Mouse (Mus musculus): ENCODE results near the gene Mthfsl.
"Not testable (repeated sequence)": the region's sequence is repeated elsewhere in the genome, so short reads cannot be mapped to it uniquely, and the experiment has no call there.

DNA sequence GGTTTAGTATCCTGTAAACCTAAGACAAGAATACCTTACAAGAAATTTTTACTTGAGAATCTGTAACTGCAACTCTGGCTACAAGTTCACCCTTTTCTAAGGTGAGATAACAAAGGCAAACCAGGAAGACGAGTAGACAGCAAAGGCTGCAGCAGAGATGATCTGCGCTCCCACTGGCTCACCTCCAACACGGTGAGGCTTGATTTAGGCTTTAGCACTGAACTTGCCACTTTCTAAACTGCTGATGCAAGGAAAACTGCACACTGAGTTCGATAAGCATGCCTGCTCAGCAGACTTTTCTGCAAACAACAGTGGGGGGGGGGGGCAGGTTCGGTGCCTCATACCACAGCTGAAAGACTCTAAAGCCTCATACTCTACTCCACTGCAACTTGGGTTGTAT, 5.6 kb downstream of the Mthfsl start:
- not testable (repeated sequence) for TF ChIP-seq POLR2A (IDR thresholded peaks at IDR 0.05; ENCODE audit: borderline replicate concordance, low read depth, low read length); CTCF (IDR thresholded peaks at IDR 0.05; ENCODE audit: low read depth, low read length)

All from bone marrow macrophage, adult 2 months (primary cell).